Mouse (Mus musculus): Measurements from ENCODE around the gene Srgap3.
"Not testable (repeated sequence)": the region's sequence is repeated elsewhere in the genome, so short reads cannot be mapped to it uniquely, and the experiment has no call there.

The Srgap3 gene

DNA sequence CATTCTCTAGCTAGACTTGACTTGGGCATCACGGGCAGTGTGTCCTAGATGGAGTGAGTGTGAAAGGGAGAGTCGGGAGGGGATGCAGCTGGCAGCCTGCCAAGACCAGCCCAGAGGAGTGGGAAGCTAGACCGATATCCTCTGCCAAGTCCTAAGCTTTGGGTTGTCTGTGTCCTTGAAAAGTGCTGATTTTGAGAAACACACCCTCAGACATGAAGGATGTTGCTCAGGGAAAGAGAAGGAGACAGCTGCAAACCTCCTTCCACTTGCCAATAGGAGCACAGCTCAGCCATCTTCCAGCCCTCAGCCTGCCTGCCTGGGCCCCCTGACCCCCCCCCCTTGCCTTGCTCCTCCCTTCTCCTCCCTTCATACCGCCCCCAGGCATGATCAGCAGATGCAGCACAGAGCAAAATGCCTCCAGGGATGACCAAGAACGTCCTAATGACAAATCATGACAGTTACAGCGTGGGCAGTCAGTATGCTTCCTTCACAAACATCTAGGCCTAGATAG is 82.0 kb downstream of the Srgap3 start:
- in situ Hi-C loops (cut with MboI, MseI) = loop anchor here in 1 of 2 experiments (5.0 kb wide), 1 partner anchor 82 kb away; the partner anchor contains the start of gene Srgap3

DNA sequence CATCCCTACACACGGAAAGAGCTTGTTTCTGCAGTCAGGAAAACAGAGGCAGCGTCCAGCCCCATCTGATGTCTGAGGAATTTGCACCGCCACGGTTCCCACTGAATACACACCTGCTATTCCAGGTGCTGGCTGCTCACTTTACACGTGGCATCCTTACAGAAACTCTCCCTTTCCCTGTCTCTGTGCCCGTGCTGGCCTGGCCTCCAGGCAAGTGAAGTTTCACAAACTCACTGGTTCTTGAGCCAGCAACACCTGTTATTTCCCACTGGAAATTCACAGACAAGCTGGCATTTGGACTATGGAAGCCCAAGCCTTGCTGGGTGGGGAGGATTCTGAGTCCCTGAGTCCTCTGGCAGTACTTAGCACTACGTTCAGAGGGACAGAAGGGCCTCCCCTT is 84.6 kb downstream of the Srgap3 start:
- in situ Hi-C loops (cut with MboI, MseI) = no loop called here

DNA sequence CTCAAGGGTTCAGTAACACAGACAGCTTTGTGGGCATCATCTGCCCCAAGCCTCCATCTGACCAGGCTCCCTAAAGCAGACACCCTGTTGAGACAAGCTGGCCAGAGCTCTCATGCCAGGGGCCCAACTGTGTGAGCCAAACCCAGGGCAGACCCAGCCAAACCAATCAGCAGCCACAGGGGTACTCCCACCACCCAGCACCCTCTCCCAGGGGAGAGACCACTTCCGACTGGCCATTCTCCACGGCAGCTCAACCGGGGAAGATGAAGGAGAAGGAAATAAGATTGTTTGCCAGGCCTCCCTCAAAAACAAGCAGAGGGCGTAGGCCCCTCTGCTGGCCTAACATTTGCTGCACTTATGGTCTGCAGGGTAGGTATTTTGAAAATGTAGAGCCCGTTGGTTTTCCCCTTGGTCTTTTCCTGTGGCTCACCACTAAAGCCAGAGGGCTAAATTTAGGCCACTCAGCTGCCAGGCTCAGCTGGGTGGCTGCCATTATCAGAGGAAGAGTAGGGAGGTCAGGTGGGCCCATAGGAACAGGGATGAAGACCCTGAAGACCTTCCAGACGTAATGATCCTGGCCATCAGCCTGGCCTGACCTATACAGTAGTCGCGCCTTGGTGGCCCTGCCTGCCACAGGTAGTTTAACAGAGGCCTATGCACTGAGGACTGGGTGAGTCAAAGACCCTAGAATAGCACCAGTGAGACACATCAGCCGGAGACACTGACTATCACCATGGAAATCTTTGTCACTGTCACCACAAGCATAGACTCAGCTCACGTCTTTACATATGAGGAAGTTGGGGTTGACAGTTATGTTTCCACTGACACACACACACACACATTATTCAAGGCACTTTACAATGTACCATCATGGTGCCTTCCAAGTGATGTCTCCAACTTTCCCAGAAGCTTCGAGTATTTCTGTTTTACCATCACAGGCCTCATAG is 85.4 kb downstream of the Srgap3 start:
- in situ Hi-C loops (cut with MboI, MseI) = no loop called here

DNA sequence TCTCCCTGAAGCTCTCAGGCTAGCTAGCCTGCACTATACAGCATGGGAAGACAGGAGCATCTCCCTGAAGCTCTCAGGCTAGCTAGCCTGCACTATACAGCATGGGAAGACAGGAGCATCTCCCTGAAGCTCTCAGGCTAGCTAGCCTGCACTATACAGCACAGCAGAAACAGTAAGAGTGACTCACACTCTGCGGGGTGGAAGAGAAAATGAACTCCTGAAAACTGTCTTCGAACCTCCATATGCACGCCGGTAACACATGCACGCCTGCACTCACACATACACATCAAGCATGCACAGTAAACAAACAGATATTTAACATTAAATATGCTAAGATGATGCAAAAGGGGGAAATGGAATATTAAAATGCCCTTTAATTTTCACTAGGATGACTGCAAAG is 86.8 kb downstream of the Srgap3 start:
- in situ Hi-C loops (cut with MboI, MseI) = not testable (repeated sequence)

DNA sequence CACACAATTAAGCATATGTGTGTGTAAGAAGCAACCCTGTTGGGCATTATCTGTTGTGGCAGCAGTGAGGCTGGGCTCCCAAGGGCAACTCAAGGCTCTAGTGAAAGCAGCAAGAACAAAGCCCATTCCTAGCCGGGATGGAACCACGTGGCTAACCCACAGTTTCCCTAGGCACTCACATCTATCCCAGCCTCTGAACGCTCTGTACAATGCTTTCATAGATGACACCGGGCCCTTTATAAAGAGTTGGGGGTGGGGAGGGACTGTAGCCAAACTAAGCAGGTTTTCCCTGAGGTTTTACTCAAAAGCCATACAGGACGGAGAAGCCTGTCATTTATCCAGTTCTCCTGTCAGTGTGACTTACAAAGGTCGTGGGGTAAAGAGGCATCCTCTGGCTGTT is 90.0 kb downstream of the Srgap3 start:
- in situ Hi-C loops (cut with MboI, MseI) = no loop called here

DNA sequence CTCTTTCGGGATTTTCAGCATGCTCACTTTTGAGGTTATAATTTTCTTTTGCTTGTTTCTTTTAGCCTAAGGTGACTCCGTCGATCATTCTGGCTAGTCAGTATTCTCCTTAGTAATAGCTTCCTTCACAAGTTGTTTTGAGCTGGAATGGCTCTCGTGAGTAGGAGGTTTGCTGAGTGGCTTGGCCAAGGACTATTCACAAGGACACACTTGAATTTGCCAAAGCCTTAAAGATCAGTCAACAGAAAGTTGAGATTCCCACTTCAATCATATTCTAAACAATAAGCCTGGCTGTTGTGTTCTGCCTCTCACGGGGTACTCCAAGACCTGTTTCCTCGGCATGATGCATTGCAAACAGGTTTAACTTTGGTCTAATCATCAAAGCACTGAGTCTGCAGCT is 91.9 kb downstream of the Srgap3 start:
- in situ Hi-C loops (cut with MboI, MseI) = no loop called here

DNA sequence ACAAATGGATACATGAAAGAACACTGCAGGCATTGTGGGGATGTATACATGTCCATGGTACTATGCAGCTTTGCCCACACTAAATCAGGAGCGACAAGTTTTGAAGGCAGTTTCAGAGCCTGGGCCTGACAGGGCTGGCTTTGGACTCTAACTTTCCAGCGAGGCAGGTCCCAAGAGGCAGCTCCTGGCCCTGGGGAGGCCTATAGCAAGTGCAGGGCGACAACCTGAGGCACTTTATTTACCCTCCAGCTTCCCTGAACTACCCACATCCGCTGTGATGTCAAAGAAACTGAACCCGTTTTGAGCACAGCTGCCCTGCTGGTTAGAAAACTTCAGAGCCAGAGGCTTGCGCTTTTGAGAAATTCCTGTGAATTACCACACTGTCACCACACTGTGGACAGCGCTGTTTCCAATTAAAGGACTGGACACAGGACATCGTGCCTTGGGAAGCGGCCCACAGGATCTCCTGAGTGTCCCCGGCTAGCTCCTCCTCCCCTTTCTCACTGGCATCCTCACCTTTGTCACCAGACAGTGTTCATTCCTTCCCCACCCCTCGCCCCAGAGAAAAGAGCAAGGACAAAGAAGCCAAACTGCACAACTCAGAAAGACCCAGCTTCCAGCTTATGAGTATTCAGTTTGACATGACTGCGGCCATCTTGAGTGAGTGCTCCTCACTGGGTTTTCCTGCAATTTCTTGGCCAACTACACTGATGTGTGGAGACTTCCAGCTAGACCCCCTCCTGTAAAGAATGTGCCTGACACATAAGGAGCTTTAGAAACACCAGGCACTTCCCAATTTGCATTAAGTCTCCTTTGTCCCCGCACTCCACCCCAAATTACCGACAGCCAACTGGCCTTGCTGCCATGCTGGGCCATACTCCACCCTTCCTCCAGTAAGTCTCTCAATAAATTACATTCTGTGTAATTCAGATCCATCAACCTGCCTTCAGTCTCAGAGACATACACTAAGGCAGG is 94.5 kb downstream of the Srgap3 start:
- in situ Hi-C loops (cut with MboI, MseI) = no loop called here

DNA sequence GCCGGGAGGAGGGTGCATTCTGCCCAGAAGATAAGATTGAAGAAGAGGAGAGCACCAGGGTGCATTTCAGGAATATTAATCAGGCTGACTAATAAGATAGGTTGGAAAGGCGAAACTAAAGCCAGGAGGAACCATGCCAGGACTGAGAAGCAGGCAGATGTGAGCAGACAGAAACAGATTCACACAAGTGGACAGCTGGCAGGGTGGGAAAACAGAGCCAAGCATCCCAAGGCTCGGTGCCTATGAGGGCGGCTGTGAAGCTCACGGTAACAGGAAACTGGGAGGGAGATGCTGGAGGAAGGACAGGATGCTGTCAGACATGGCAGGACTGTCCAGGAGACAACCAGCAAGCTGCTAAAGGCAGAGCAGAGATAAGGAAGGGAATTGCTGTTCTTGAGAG is 96.3 kb downstream of the Srgap3 start:
- in situ Hi-C loops (cut with MboI, MseI) = no loop called here

DNA sequence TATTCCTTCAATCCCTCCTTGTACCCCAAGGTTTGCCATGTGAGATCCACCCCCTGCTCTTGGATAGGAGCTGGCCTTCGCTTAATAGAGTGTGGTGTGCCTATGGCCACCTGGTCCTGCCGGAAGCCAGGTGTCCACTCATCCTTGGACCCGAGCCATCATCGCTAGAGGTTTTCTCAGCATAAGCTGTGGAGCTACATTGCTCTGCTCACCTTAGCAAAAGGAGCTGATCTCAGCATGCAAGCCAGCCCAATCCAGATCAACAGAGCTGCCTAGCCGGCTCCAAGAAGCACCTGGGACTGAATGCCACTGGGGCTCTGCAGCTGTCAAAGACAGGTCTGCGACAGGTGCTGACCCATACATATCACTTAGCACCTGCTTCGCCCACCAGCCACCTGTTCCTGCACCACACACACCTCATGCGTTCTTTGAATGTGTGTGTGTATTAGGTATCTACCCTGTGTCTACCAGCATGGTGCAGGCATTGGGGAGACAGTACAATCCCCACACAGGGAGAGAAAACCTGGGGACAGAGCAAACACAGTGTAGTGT is 98.4 kb downstream of the Srgap3 start:
- in situ Hi-C loops (cut with MboI, MseI) = loop anchor here in 1 of 2 experiments (5.0 kb wide), 1 partner anchor 96 kb away; no protein-coding TSS in a partner anchor

DNA sequence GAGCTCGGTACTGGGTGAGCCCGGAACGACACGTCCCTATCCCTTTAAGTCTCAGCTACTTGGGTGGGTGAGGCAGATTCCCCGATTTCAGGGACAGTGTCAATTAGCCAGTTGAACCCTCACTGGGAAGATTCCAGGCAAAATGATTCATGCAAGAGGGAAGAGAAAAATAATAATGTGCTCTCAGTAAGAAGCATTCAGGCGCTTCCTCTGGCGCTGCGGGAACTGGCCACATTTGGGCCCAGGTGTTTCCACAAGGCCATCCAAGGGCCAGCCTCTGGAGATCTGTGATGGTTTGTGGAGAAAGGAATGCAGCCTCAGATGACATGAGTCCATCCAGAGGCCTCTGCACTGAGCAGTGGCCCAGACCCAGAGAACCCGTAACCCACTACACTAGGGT is 100.2 kb downstream of the Srgap3 start:
- in situ Hi-C loops (cut with MboI, MseI) = loop anchor here in 1 of 2 experiments (5.0 kb wide), 1 partner anchor 95 kb away; no protein-coding TSS in a partner anchor

DNA sequence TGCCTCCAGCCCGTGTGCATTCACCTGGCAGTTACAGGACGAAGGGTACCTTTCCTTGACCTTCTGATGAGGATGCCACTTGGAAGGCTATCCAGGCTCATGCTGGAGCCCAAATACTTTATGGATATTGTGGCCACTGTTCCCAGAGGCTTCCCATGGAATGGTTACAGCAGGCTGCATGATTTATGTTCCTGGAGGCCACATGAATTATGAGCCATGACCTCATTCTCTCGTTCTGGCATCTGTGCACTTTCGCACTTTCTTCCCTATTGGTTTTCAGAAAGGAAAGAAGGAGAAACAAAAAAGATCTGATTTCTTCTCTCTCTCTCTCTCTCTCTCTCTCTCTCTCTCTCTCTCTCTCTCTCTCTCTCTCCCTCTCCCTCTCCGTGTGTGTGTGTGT is 104.6 kb downstream of the Srgap3 start:
- in situ Hi-C loops (cut with MboI, MseI) = no loop called here

DNA sequence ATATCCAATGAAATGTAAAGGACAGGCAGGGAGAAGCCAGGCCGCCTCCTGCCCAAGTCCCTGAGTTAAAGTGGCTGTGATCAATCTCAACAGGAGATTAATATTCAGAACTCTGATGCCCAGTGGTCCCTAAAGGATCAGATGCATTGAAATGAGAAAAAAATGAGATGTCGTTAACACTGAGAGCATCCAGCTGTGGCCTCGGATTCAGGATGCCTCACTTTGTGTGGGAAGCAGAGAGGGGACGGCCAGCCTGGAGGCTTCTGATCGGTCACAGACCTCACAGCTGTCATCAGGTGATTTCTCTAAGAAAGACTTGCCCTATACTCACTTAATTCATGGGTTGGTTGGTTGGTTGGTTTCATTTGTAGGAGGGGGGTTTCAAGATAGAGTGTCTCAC is 106.7 kb downstream of the Srgap3 start:
- in situ Hi-C loops (cut with MboI, MseI) = no loop called here

DNA sequence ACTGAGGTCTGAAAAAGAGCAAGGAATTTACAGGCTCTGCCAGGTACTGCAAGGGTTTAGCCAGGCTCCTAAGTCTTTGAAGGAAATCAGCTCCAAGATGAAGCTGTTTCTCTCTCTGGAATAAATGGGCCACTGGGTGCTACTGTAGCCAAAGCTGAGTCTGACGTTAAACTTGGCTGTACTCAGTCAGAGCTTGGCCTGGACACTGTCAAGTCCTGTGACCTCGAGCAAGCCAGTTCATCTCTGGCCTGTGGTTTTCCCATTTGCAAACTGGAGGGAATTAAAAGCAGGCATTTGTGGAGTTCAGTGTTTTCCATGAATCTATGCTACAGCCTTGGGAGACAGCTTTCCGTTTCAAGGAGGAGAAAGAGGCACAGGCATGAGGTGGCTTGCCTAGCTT is 107.7 kb downstream of the Srgap3 start:
- in situ Hi-C loops (cut with MboI, MseI) = no loop called here

DNA sequence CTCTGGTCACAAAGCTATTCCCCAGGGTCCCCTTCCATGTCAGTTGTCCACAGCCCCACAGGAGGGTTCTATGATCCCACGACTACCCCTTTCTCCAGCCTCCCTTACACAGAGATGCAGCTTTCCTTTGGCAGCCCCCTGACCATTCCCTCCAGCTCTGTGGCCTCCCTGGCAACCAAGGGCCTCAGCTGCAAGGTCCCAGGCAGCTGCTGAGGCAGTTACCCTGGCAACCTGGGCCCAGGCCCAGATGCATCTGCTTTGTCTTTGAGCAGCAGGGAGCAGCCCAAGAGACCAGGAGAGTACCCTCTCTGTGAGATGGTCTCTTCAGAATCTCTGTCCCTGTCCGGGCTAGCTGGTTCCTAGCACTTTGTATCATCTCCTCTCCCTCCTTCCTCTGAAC is 108.2 kb downstream of the Srgap3 start:
- in situ Hi-C loops (cut with MboI, MseI) = no loop called here

DNA sequence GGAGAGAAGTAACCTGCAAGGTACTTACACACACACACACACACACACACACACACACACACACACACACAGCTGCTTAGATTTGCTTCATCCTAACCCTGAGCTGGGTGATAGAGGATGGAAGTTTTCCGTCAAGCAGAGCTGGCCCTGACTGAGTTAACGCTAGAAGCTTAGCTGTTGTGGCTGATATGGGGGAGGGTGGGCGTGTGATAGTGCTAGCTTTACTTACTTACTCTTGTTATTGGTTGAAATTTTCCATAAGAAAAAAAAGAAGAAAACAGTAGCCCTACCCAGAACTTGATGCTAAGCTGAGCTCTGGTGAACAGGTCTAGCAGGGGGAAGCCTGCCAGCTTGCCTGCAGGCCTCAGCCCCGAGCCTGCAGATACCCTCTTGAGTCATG is 110.4 kb downstream of the Srgap3 start:
- in situ Hi-C loops (cut with MboI, MseI) = no loop called here

DNA sequence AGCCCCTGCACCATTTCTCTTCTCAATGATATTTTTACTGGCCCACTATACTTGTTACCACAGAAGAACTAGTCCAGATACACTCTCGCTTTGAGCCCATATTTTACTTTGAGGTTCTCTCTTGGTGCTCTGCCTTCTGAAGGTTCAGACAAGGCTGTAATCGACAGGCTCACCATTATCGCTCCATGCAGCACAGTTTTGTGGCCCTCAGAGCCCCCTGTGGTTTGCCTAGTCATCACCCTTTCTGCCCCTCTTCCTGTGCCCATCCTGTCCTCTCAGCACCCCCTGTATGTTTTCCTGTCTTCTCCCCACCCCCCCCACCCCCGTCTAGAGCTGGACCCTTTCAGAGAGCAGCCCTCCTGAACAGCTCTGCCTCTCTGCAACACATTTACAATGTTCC is 111.7 kb downstream of the Srgap3 start:
- in situ Hi-C loops (cut with MboI, MseI) = no loop called here

DNA sequence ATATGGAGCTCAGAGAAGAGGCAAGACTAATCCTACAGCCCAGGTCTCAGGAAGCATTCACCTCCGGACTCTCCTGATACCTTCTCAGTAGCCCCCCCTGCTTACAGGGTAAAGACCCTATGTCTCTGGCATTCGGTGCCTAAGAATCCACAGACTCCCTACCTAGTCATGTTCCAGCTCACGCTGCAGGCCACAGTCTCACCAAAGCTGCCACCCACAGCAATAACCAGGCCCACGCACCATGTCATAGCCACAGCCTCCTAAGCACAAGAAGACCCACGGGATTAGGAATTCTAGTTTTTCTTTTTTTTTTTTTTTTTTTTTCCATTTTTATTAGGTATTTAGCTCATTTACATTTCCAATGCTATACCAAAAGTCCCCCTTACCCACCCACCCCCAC is 112.6 kb downstream of the Srgap3 start:
- in situ Hi-C loops (cut with MboI, MseI) = no loop called here

DNA sequence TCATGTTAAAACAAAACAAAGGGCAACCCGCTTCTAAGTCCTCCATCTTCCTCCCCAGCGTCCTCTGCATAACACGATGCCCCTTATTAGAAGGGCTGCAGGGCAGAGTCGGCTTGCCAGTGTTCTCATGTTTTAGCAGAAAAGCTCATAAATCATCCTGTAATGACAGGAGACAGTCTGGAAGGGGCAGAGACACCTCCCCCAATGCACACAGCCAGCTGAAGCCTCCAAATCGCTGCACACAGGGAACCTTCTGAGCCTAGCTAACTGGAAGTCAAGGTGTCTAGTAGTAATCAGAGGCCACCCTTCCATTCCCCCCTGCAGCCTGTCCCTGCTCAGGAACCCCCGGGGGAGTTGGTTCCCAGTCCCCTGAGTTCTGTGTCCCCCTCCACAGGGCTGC is 113.3 kb downstream of the Srgap3 start:
- in situ Hi-C loops (cut with MboI, MseI) = no loop called here

DNA sequence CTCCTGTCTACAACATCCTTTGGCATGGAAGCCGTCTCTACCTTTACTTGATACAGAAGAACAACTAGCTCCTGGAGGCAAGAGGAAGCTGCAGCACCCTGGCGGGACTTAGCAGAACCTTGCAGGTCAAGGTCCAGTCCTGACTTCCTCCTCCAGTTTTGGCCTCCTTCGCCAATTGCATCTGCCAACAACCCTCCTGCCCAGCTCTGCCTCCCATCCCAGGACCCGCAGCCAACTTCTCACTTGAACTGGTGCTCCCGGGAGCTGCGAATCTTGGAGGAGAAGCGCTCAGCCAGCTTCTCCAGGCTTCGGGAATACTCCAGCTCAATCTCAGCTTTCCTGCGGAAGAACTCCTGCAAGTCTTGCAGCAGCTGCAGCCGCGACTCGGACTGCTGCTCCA is 117.9 kb downstream of the Srgap3 start:
- in situ Hi-C loops (cut with MboI, MseI) = no loop called here

DNA sequence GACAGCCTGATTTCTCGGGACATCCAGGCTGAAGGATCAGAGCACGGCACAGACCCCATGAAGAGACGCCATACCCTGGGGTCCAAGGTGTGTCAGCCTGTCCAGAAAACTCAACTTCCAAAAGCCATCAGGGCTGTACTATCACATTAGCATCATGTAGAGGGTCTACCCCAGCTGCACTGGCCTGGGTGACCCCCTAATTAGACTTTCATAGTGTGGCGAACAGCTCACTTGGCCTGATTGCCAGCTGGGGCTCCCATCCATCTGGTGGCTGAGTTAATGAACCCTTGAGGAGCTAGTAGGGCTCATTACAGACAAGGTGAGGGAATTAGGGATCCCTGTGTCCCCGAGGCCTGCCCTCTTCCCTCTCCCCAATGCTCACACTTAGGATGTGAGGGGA is 118.6 kb downstream of the Srgap3 start:
- in situ Hi-C loops (cut with MboI, MseI) = no loop called here

DNA sequence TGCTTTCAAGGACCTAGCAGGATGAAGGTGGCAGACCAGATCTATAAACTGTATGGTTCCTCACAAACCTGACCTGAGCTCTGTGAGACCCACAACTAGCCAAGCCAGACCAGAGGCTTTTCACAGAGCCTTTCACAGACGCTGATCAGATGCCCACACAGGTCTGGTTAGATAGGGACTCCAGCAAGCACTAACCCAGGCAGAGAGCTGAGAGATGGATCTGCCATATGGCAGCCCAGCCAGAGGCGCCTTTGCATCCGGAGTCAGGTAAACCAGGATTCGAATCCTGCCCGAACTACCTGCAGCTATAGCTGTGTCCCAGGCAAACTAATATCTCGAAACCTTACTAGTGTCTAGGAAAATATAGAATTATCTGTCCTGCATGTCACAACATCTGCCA is 121.4 kb downstream of the Srgap3 start:
- in situ Hi-C loops (cut with MboI, MseI) = no loop called here

DNA sequence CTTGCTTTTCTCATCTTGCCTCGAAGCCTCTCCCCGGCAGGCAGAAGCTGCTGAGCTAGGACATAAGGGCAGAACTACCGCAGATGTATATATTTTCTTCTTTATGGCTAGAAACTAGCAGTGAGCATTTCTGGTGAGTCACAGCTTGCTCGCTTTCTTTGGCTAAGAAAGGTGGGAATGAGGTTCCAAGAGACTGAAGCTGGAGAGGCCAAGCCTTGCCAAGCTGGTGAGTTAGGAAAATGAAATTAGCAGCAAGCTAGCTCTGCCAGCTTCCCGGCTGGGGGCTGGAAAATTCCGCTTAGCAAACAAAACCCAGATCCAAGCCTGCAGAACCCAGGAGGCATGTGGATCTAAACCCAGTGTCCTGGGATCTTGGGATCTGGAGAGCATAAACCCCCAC is 124.0 kb downstream of the Srgap3 start:
- in situ Hi-C loops (cut with MboI, MseI) = no loop called here

Data from T-helper 17 cell (primary cell).